Mouse (Mus musculus) layer of hippocampus, postnatal 10 days (tissue): ENCODE data around the gene Zfp777. TPM values are rescaled to one million over a fixed set of nuclear protein-coding genes. Genes with fewer than 3 reads are reported as not detected.
A peak's percentile ranks its signal among the peaks of the same experiment; 100 is the strongest.

Source experiments
- DNase-seq, 2 experiments: peaks; one replicate each; pipeline ENCODE4 v3.0.0; 2021; ENCODE audit warnings: low spot score in 2 of 2
- long read RNA-seq: library from polyadenylated mRNA; stranded (forward); transcript quantifications from one replicate; pipeline ENCODE4 v2.0.0, GENCODE M21; 2023
- total RNA-seq, 2 experiments: library from RNA; stranded (reverse); gene quantifications; 2 replicates each; pipeline ENCODE4 v1.2.3; 2021

Zfp777 gene
- 10 to 100 TPM; 36.6 to 44.9 TPM for total RNA-seq
- long read RNA-seq, transcript Zfp777-202 (6 exons, 3,111 nt): major isoform, 11 of 26 reads
- long read RNA-seq, partial matches to known transcripts: 4 of 26 reads
- long read RNA-seq, other reads (novel, unspliced or antisense): 10 of 26 reads

- peak; percentile 81 to 85 for DNase-seq
Measured at GRCm38 (mm10) chr6:48048426-48049272, at the start of gene Zfp777. TSS of gene Zfp777 (minus strand) at chr6:48048911.

GRCm38 (mm10) chr6:48086957-48087715 is 38.4 kb upstream of the Zfp777 start:
- no peak for DNase-seq

GRCm38 (mm10) chr6:48086471-48086878 is 37.8 kb upstream of the Zfp777 start, which contains the start of gene Zfp746:
TSS of gene Zfp746 (minus strand) at chr6:48086593.
- peak; percentile 95 to 98 for DNase-seq

GRCm38 (mm10) chr6:48085521-48086404 is 37.1 kb upstream of the Zfp777 start:
- peak; percentile 67 to 73 for DNase-seq

GRCm38 (mm10) chr6:48083733-48084191 is 35.1 kb upstream of the Zfp777 start:
- no peak for DNase-seq

- DNase-seq: no peak
Measured at GRCm38 (mm10) chr6:48081952-48082351, 33.2 kb upstream of the Zfp777 start.

GRCm38 (mm10) chr6:48081021-48081420 is 32.3 kb upstream of the Zfp777 start:
- DNase-seq: no peak

GRCm38 (mm10) chr6:48073316-48073715 is 24.6 kb upstream of the Zfp777 start:
- DNase-seq: no peak

GRCm38 (mm10) chr6:48067492-48067891 is 18.8 kb upstream of the Zfp777 start:
- DNase-seq: no peak

- DNase-seq: no peak
Measured at GRCm38 (mm10) chr6:48065587-48066075, 16.9 kb upstream of the Zfp777 start.

- no peak for DNase-seq
Measured at GRCm38 (mm10) chr6:48064451-48064850, 15.7 kb upstream of the Zfp777 start.

- DNase-seq: no peak
Measured at GRCm38 (mm10) chr6:48063940-48064339, 15.2 kb upstream of the Zfp777 start.

GRCm38 (mm10) chr6:48060895-48061294 is 12.2 kb upstream of the Zfp777 start:
- no peak for DNase-seq

GRCm38 (mm10) chr6:48060421-48060820 is 11.7 kb upstream of the Zfp777 start:
- DNase-seq: no peak

GRCm38 (mm10) chr6:48052136-48052535 is 3.4 kb upstream of the Zfp777 start:
- no peak for DNase-seq

- no peak for DNase-seq
Measured at GRCm38 (mm10) chr6:48051666-48052065, 3.0 kb upstream of the Zfp777 start.

- DNase-seq: no peak
Measured at GRCm38 (mm10) chr6:48049273-48050065, 758 bp upstream of the Zfp777 start.

GRCm38 (mm10) chr6:48047450-48048351 is 1.0 kb downstream of the Zfp777 start:
- DNase-seq: peak; percentile 50 to 59

- no peak for DNase-seq
Measured at GRCm38 (mm10) chr6:48047114-48047449, 1.6 kb downstream of the Zfp777 start.
